Comparison of ENCODE assay signal across 18 mouse cellular contexts in genomic region chr13:34370281-34370825, GRCm38 (mm10).
DNase-seq lines count a peak whose midpoint lies in the region; ATAC-seq lines count a peak whose summit lies in the region.
"Had no signal": no experiment of that assay in that cellular context is flagged by ENCODE, and none has a peak within 500 bp of the region (broad histone marks: within the 10 kb centered on the region; RNA-seq: fewer than 3 reads in every experiment).

No protein-coding gene starts in this region.

- peak; percentile 67 for DNase-seq in 3T3-L1 (ENCODE audit: low read depth, low spot score)
- peak; percentile 28 for DNase-seq in NIH3T3 (ENCODE audit: low read depth)
- peak; percentile 28 for DNase-seq in fibroblast of lung, adult 2 months (ENCODE audit: low read depth)
- no peak for DNase-seq in kidney, adult 18-20 months
- DNase-seq in layer of hippocampus, adult 11-12 months (ENCODE audit: low spot score) = no peak
- no peak for DNase-seq in spleen, adult 12 weeks (ENCODE audit: low spot score)
- DNase-seq: adrenal gland, adult 8-10 months; adrenal gland, postnatal 14 days; adrenal gland, postnatal 36 days; cerebellum, adult 11 months; cerebellum, adult 18-20 months; cerebellum, adult 8-10 months; cerebellum, adult 9-11 months; cerebellum, postnatal 25 days had no signal

- ATAC-seq in cerebellum, adult (ENCODE audit: insufficient number of reproducible peaks, low FRiP score, low TSS enrichment) = no peak
- ATAC-seq: activated CD4-positive, CD25-positive, alpha-beta regulatory T cell, adult 4 months; forebrain, embryonic 14.5 days; forebrain, embryonic 16.5 days had no signal

Comparison
In these comparisons a context has a peak if more than half of its experiments do, and no peak if none do; other contexts are left out.
1. DNase-seq: peak in 3T3-L1 (single experiment), NIH3T3 (single experiment) and fibroblast of lung, adult 2 months (single experiment); none in kidney, adult 18-20 months (single experiment), layer of hippocampus, adult 11-12 months (single experiment) and spleen, adult 12 weeks (single experiment).